Mouse (Mus musculus) intestine, postnatal 0 days (tissue): ENCODE measurements around the gene Cyp2d22. TPM values are rescaled to one million over a fixed set of nuclear protein-coding genes. Genes with fewer than 3 reads are reported as not detected.

Experiments
- ATAC-seq: fragments of 200-750 bp; cut with Nextera tagmentation; 2 replicates; pipeline ENCODE4 v1.8.0; 2017; ENCODE audit warnings: mild to moderate bottlenecking, moderate TSS enrichment, moderate library complexity
- H3K27ac ChIP-seq: fragments of 300-500 bp; sonication (generic); 2 replicates; pipeline ENCODE4 v1.5.1; 2014; ENCODE audit warnings: mild to moderate bottlenecking, low read depth, low read length, moderate library complexity
- H3K27me3 ChIP-seq: fragments of 300-500 bp; sonication (generic); replicated peaks from 2 replicates; pipeline ENCODE4 v1.6.1; 2014; ENCODE audit warnings: low read length, mixed read lengths; ENCODE audit not compliant: control insufficient read depth, insufficient read depth
- H3K36me3 ChIP-seq: fragments of 300-500 bp; sonication (generic); 2 replicates; pipeline ENCODE4 v1.6.1; 2014; ENCODE audit warnings: mild to moderate bottlenecking, moderate library complexity; ENCODE audit not compliant: control insufficient read depth, insufficient read depth
- H3K4me1 ChIP-seq: fragments of 300-500 bp; sonication (generic); replicated peaks from 2 replicates; pipeline ENCODE4 v1.6.1; 2014; ENCODE audit warnings: antibody characterized with exemption, low read length, mixed read lengths; ENCODE audit not compliant: control insufficient read depth, insufficient read depth
- H3K4me2 ChIP-seq: fragments of 300-500 bp; sonication (generic); replicated peaks from 2 replicates; pipeline ENCODE4 v1.6.1; 2014; ENCODE audit warnings: low read depth, mild to moderate bottlenecking, moderate library complexity
- H3K4me3 ChIP-seq: fragments of 300-500 bp; sonication (generic); 2 replicates; pipeline ENCODE4 v1.5.1; 2014; ENCODE audit warnings: low read depth, low read length
- H3K9ac ChIP-seq: fragments of 300-500 bp; sonication (generic); 2 replicates; pipeline ENCODE4 v1.6.1; 2014; ENCODE audit warnings: mild to moderate bottlenecking, low read depth, low read length
- H3K9me3 ChIP-seq: fragments of 300-500 bp; sonication (generic); 2 replicates; pipeline ENCODE4 v1.6.1; 2016; ENCODE audit warnings: mixed run types; ENCODE audit not compliant: control insufficient read depth
- CTCF ChIP-seq: sonication (generic); IDR thresholded peaks from 2 replicates; pipeline ENCODE4 v1.5.1; 2016; ENCODE audit warnings: low read depth, mild to moderate bottlenecking, control low read depth, antibody characterized with exemption, moderate library complexity
- WGBS: fragments of 180-500 bp; shearing (Covaris S2); extraction: QIAGEN DNeasy Blood & Tissue Kit; methylation state at CpG from one replicate; pipeline ENCODE4 v1.1.7; 2014; 5-methylcytosine and 5-hydroxymethylcytosine counted together
- polyA plus RNA-seq: library from polyadenylated mRNA; unstranded; fragments of >200 nt; fragmentation: Nextera tagmentation; extraction: Ambion mirVana; gene quantifications from 2 replicates; pipeline ENCODE4 v1.2.1, GENCODE M21; 2015

Gene Cyp2d22
- polyA plus RNA-seq, 1 experiment from 2014 or later = 5.7 TPM

- 78% methylated on average over 3 of the region's 4 CpGs for WGBS
- no peaks in the 10 kb centered on the region for H3K4me1 ChIP-seq
- no peaks in the 10 kb centered on the region for H3K36me3 ChIP-seq
- no peak for ATAC-seq
- no peaks in the 10 kb centered on the region for H3K27me3 ChIP-seq
- no peak overlapping the region for H3K4me3 ChIP-seq
- H3K9ac ChIP-seq = no peak overlapping the region
- H3K4me2 ChIP-seq = no peak overlapping the region
- no peaks in the 10 kb centered on the region for H3K9me3 ChIP-seq
- H3K27ac ChIP-seq = peak overlapping the region; percentile 85
- no peak for TF ChIP-seq CTCF
These were observed 17.8 kb downstream of the Cyp2d22 start for GRCm38 (mm10) chr15:82362234-82362633.

GRCm38 (mm10) chr15:82361459-82362018 lies 18.5 kb downstream of the Cyp2d22 start:
- peak; percentile 97 for ATAC-seq
- H3K27ac ChIP-seq = peak overlapping the region; percentile 85
- H3K9me3 ChIP-seq = no peaks in the 10 kb centered on the region
- H3K36me3 ChIP-seq = no peaks in the 10 kb centered on the region
- H3K4me1 ChIP-seq = no peaks in the 10 kb centered on the region
- H3K9ac ChIP-seq = no peak overlapping the region
- H3K27me3 ChIP-seq = no peaks in the 10 kb centered on the region
- H3K4me3 ChIP-seq = no peak overlapping the region
- 46% methylated on average over 11 of the region's 11 CpGs for WGBS
- H3K4me2 ChIP-seq = no peak overlapping the region
- TF ChIP-seq CTCF = peak; percentile 76

GRCm38 (mm10) chr15:82358431-82359260 lies 21.4 kb downstream of the Cyp2d22 start:
- Histone ChIP-seq H3K27me3 (no peaks in the 10 kb centered on the region), H3K27ac (no peak overlapping the region), H3K4me2 (no peak overlapping the region), H3K36me3 (no peaks in the 10 kb centered on the region), H3K9ac (no peak overlapping the region), H3K4me1 (no peaks in the 10 kb centered on the region), H3K4me3 (no peak overlapping the region), H3K9me3 (no peaks in the 10 kb centered on the region)
- TF ChIP-seq CTCF = no peak
- 56% methylated on average over 22 of the region's 22 CpGs for WGBS
- ATAC-seq = no peak

GRCm38 (mm10) chr15:82354126-82354945 lies 25.7 kb downstream of the Cyp2d22 start, which contains the start of gene Ndufa6:
Ndufa6 (minus strand) TSS chr15:82354322.
- Histone ChIP-seq H3K27ac (peak within 1 kb of the TSS; percentile 89), H3K27me3 (no peaks in the 10 kb centered on the region), H3K4me2 (peak within 1 kb of the TSS; percentile 72), H3K4me3 (peak within 1 kb of the TSS; percentile 97), H3K36me3 (peaks cover 18% of the 10 kb centered on the region), H3K4me1 (peaks cover 13% of the 10 kb centered on the region; the same call in 1 of the 2 replicates), H3K9me3 (no peaks in the 10 kb centered on the region), H3K9ac (peak within 1 kb of the TSS; percentile 99)
- WGBS = 1% methylated on average over 57 of the region's 57 CpGs
- peak; percentile 95 for ATAC-seq
- TF ChIP-seq CTCF = peak; percentile 100

GRCm38 (mm10) chr15:82353745-82354113 lies 26.3 kb downstream of the Cyp2d22 start:
- ATAC-seq = peak; percentile 19
- Histone ChIP-seq H3K4me1 (peaks cover 16% of the 10 kb centered on the region; the same call in 1 of the 2 replicates), H3K4me3 (peak overlapping the region; percentile 97), H3K27me3 (no peaks in the 10 kb centered on the region), H3K9me3 (no peaks in the 10 kb centered on the region), H3K36me3 (peaks cover 24% of the 10 kb centered on the region), H3K27ac (peak overlapping the region; percentile 89), H3K9ac (peak overlapping the region; percentile 99), H3K4me2 (peak overlapping the region; percentile 72)
- no peak for TF ChIP-seq CTCF
- 0% methylated on average over 23 of the region's 23 CpGs for WGBS
